Mouse (Mus musculus) ES-Bruce4 (cell line): Measurements from ENCODE around the gene Pigx. TPM values are rescaled to one million over a fixed set of nuclear protein-coding genes. Genes with fewer than 3 reads are reported as not detected.

Experiments used
- H3K27ac ChIP-seq: 2 replicates; pipeline ENCODE4 v1.5.1; 2012; ENCODE audit warnings: low read length, inconsistent platforms; ENCODE audit not compliant: insufficient read depth
- H3K27me3 ChIP-seq: 2 replicates; pipeline ENCODE4 v1.6.1; 2012; ENCODE audit warnings: mild to moderate bottlenecking, low read length, inconsistent platforms; ENCODE audit not compliant: control insufficient read depth, poor library complexity, insufficient read depth, severe bottlenecking
- H3K36me3 ChIP-seq: 2 replicates; pipeline ENCODE4 v1.6.1; 2012; ENCODE audit warnings: inconsistent platforms, mild to moderate bottlenecking, low read length, moderate library complexity; ENCODE audit not compliant: control insufficient read depth, poor library complexity, insufficient read depth, severe bottlenecking
- H3K4me1 ChIP-seq: one replicate; pipeline ENCODE4 v1.8.1; 2011; ENCODE audit warnings: low read length; ENCODE audit not compliant: control insufficient read depth, insufficient read depth
- H3K4me3 ChIP-seq: 2 replicates; pipeline ENCODE4 v1.5.1; 2011; ENCODE audit warnings: low read depth, mild to moderate bottlenecking, low read length
- H3K9ac ChIP-seq: 2 replicates; pipeline ENCODE4 v1.6.1; 2012; ENCODE audit warnings: low read depth, mild to moderate bottlenecking, inconsistent platforms; ENCODE audit not compliant: poor library complexity, severe bottlenecking
- H3K9me3 ChIP-seq: replicated peaks from 2 replicates; pipeline ENCODE4 v1.6.1; 2012; ENCODE audit warnings: mild to moderate bottlenecking, low read length, inconsistent platforms; ENCODE audit not compliant: control insufficient read depth, poor library complexity, insufficient read depth, severe bottlenecking
- CTCF ChIP-seq: IDR thresholded peaks from one replicate; pipeline ENCODE4 v1.8.1; 2011; ENCODE audit warnings: low read depth, low read length
- EP300 ChIP-seq: IDR thresholded peaks from 2 replicates; pipeline ENCODE4 v1.6.1; 2011; ENCODE audit warnings: low read depth, low read length; ENCODE audit not compliant: insufficient read depth
- POLR2A ChIP-seq: IDR thresholded peaks from one replicate; pipeline ENCODE4 v1.8.1; 2011; ENCODE audit warnings: low read length; ENCODE audit not compliant: insufficient read depth
- polyA plus RNA-seq: library from polyadenylated mRNA; stranded (reverse); fragments of >200 nt; gene quantifications from 2 replicates; pipeline ENCODE4 v1.2.4, GENCODE M21; 2011; ENCODE audit warnings: low read depth; ENCODE audit not compliant: missing spikeins, insufficient read depth, insufficient read length

The Pigx gene
- polyA plus RNA-seq, 1 experiment: 69.2 TPM

DNA sequence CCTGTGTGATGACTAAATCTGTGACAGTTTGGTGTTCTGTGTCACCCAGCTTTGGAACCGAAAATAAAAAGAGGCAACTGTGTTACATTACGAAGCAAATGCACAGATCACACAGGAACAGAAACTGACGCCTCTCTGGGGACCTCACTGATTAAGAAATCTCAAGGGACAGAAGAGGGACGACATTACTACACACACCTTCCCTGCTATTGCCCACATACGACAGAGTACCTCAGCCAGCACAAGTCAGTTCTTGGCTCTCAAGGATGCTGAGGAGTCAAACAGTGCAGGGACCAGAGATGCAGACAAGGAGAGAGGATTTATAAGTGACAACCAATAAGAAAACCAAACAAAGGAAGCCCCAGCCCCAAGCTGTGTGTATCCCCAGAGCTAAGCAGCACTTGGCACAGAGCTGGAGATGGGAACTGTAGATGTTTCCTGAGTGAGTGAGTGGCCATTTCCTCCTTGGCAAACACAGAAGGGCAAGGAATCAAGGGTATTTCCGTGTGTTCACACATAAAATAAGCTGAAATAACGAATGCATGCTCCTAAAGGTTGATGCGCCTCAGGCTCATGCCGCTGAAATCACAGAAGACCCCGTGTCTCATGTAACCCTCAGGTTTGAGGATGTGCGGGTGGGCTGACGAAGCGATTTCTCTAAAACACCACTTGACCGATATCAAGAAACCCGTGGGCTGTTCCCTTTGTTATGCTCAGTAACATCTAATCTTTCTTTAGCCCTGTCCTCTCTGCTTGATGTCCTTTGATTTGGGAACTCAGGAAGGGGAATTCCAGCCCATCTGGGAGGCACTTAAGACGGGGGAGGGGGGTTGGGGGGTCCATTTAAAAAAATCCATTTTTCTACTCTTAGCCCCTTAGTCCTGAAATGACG lies 25.1 kb upstream of the Pigx start:
- Histone ChIP-seq H3K27ac (peak overlapping the region; percentile 61), H3K9me3 (no peaks in the 10 kb centered on the region), H3K27me3 (no peaks in the 10 kb centered on the region), H3K4me3 (no peak overlapping the region), H3K9ac (no peak overlapping the region), H3K36me3 (no peaks in the 10 kb centered on the region), H3K4me1 (peaks cover 4% of the 10 kb centered on the region)
- TF ChIP-seq CTCF (no peak), EP300 (no peak)

DNA sequence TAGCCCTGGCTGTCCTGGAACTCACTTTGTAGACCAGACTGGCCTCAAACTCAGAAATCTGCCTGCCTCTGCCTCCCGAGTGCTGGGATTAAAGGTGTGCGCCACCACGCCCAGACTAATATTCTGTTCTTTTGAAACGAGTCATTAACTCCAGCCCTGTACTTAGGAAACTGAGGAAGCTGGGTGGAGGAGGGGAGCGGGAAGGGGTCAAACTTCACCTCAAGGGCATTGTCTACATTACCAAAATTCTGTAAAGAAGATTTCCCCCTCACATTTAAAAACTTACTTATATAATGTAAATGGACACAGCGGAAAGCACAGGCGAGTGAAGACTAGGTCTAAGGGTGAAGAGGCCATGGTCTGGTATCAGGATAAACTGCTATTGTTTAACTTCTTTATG lies 24.5 kb upstream of the Pigx start:
- Histone ChIP-seq H3K27ac (no peak overlapping the region), H3K9ac (no peak overlapping the region), H3K36me3 (no peaks in the 10 kb centered on the region), H3K4me1 (peaks cover 4% of the 10 kb centered on the region), H3K9me3 (no peaks in the 10 kb centered on the region), H3K27me3 (no peaks in the 10 kb centered on the region), H3K4me3 (no peak overlapping the region)
- no peak for TF ChIP-seq POLR2A

DNA sequence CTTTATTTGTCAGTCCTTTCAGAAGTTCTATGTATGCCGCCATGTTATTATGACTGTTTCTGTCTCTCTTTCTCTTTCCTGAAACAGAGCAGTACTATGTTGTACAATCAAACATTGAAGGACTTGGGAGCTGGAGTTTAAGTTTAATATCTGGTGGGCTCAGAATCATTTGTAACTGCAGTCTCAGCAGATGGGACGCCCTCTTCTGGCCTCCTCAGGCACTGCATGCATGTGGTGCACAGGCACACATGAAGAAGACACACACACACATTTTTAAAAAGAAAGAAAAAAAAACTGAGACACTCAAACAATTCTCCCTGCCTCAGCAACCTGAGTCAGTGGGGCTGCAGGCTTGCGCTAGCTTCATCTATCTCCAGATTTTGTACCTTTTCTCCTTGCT lies 20.9 kb upstream of the Pigx start:
- Histone ChIP-seq H3K4me1 (peaks cover 1% of the 10 kb centered on the region), H3K9ac (no peak overlapping the region)
- TF ChIP-seq EP300: no peak
- TF ChIP-seq CTCF: peak; percentile 26
- TF ChIP-seq POLR2A: no peak

DNA sequence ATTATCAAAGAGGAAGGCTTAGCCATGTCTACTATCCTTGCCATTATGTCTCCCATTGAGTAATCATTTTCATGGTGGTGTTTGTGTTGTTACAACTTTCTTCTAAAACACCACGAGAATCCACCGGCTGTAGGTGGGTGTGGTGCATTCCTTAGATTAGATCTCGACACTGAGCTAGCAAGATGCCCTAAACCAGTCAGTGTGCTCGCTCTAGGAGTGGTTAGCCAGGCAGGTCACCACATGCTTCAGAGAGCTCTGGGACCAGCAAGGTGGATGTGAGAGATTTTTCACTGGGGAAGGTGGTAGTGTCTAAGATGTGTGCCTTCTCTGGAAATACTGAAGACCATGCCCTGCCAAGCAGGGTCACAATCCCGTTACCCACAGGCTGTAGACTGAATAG lies 16.6 kb upstream of the Pigx start:
- TF ChIP-seq EP300 (no peak), POLR2A (no peak), CTCF (no peak)
- H3K4me3 ChIP-seq: no peak overlapping the region
- H3K9ac ChIP-seq: peak overlapping the region; percentile 27; the same call in 1 of the 2 replicates
- no peaks in the 10 kb centered on the region for H3K9me3 ChIP-seq
- no peak overlapping the region for H3K27ac ChIP-seq
- H3K36me3 ChIP-seq: no peaks in the 10 kb centered on the region
- no peaks in the 10 kb centered on the region for H3K27me3 ChIP-seq
- H3K4me1 ChIP-seq: peaks cover 4% of the 10 kb centered on the region

More for the DNA sequence above, 20.9 kb upstream of the Pigx start:
- H3K9me3 ChIP-seq: no peaks in the 10 kb centered on the region
- no peak overlapping the region for H3K4me3 ChIP-seq
- no peaks in the 10 kb centered on the region for H3K36me3 ChIP-seq
- H3K27me3 ChIP-seq: no peaks in the 10 kb centered on the region
- no peak overlapping the region for H3K27ac ChIP-seq

- peak overlapping the region; percentile 21; the same call in 1 of the 2 replicates for H3K4me3 ChIP-seq
- no peak for TF ChIP-seq CTCF
- no peak for TF ChIP-seq EP300
- no peak for TF ChIP-seq POLR2A
- peaks cover 4% of the 10 kb centered on the region for H3K4me1 ChIP-seq
- H3K9me3 ChIP-seq: no peaks in the 10 kb centered on the region
- peak overlapping the region; percentile 27; the same call in 1 of the 2 replicates for H3K9ac ChIP-seq
- H3K36me3 ChIP-seq: no peaks in the 10 kb centered on the region
- H3K27me3 ChIP-seq: no peaks in the 10 kb centered on the region
- H3K27ac ChIP-seq: no peak overlapping the region
Observed at GRCm38 (mm10) chr16:32115781-32116180, 16.2 kb upstream of the Pigx start.

- Histone ChIP-seq H3K9me3 (no peaks in the 10 kb centered on the region), H3K27ac (no peak overlapping the region), H3K9ac (no peak overlapping the region), H3K4me3 (no peak overlapping the region), H3K36me3 (no peaks in the 10 kb centered on the region), H3K4me1 (peaks cover 4% of the 10 kb centered on the region), H3K27me3 (no peaks in the 10 kb centered on the region)
- TF ChIP-seq CTCF (peak; percentile 87), EP300 (no peak)
Observed at GRCm38 (mm10) chr16:32114968-32115695, 15.6 kb upstream of the Pigx start.
